Mouse (Mus musculus) monocyte, adult 5-6 weeks (primary cell): Measurements from ENCODE around the gene 1700013G24Rik. TPM values are rescaled to one million over a fixed set of nuclear protein-coding genes. Genes with fewer than 3 reads are reported as not detected.

ENCODE experiments used
- total RNA-seq: library from RNA; stranded (forward); fragments of 200-1000, 200-491, 200-594 nt; gene quantifications from 3 replicates; pipeline ENCODE4 v1.2.3, GENCODE M21; 2017

1700013G24Rik gene
- total RNA-seq, 1 experiment from 2014 or later: not detected

Other genes with a start within 250 kb of the 1700013G24Rik start
- gene Wnt4, start 175.8 kb upstream of the 1700013G24Rik start, total RNA-seq: not detected in 3 replicates
- gene Cdc42, start 95.6 kb upstream of the 1700013G24Rik start, total RNA-seq: 966 to 1,065 TPM (median 980 TPM) in 3 replicates
- gene Cela3a, start 43.5 kb upstream of the 1700013G24Rik start, total RNA-seq: not detected in 3 replicates
- not detected in 3 replicates for gene Cela3b, start 22.7 kb upstream of the 1700013G24Rik start, total RNA-seq
- under 0.01 TPM in 1 of 3 replicates, not detected in the others for gene Hspg2, start 15.5 kb downstream of the 1700013G24Rik start, total RNA-seq
- not detected in 3 replicates for gene Ldlrad2, start 121.3 kb downstream of the 1700013G24Rik start, total RNA-seq
- gene Usp48, start 140.5 kb downstream of the 1700013G24Rik start, total RNA-seq: 142 to 333 TPM (median 161 TPM) in 3 replicates
- 2.3 to 5.5 TPM (median 3.0 TPM) in 3 replicates for gene Rap1gap, start 211.4 kb downstream of the 1700013G24Rik start, total RNA-seq